Mouse (Mus musculus) megakaryocyte, embryonic 14.5 days (primary cell): ENCODE results near the gene Fibcd1.

ENCODE experiments used
- FLI1 ChIP-seq: IDR thresholded peaks from 2 replicates; pipeline ENCODE4 v1.6.1; 2012; ENCODE audit warnings: low read length, inconsistent platforms, mixed read lengths
- GATA1 ChIP-seq: IDR thresholded peaks from 3 replicates; pipeline ENCODE4 v1.6.1; 2012; ENCODE audit warnings: mixed read lengths, low read length, inconsistent platforms, borderline replicate concordance

GRCm38 (mm10) chr2:31767104-31767503, 78.7 kb downstream of the Fibcd1 start:
- TF ChIP-seq FLI1, result no peak
- no peak for TF ChIP-seq GATA1
